ENCODE assay signal across 25 mouse cellular contexts in the genomic region with DNA sequence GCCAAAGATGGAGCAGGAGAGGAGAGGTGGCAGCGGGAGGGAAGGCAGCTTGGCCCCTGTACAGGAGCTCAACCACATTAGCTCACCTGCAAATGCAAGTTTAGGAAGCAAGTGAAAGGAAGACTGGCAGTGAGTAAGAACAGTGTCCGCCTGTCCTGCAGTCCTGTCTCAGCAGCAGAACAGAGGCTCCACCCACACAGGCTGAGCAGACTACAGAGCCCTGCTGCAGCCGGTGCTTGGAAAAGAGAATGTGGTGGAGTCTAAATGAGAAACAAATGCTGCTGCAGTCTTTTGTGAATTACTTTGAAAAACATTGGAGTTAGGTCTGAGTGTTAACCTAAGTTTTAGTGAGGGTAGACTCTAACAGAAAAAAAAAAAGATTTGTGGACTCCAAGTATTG. TPM values are rescaled to one million over a fixed set of nuclear protein-coding genes. Genes with fewer than 3 reads are reported as not detected.
A peak's percentile ranks its signal among the peaks of the same experiment; 100 is the strongest.
DNase-seq lines count a peak whose midpoint lies in the region; ATAC-seq and TF ChIP-seq lines count a peak whose summit lies in the region.
"Had no signal": no experiment of that assay in that cellular context is flagged by ENCODE, and none has a peak within 500 bp of the region (broad histone marks: within the 10 kb centered on the region; RNA-seq: fewer than 3 reads in every experiment).

No protein-coding gene starts in this region.

- H3K36me3 ChIP-seq in embryonic facial prominence, embryonic 12.5 days = peaks cover 57% of the 10 kb centered on the region
- peaks cover 25% of the 10 kb centered on the region for H3K36me3 ChIP-seq in intestine, embryonic 16.5 days (ENCODE audit: control insufficient read depth, insufficient read depth, low read length)

- no peak overlapping the region for H3K4me2 ChIP-seq in embryonic facial prominence, embryonic 12.5 days (replicated peaks)
- H3K4me2 ChIP-seq in intestine, embryonic 16.5 days (ENCODE audit: low read depth, low read length) = no peak overlapping the region
- H3K4me2 ChIP-seq: kidney, embryonic 15.5 days; liver, embryonic 13.5 days; midbrain, embryonic 13.5 days had no signal

- H3K27me3 ChIP-seq in embryonic facial prominence, embryonic 12.5 days = no peaks in the 10 kb centered on the region
- no peaks in the 10 kb centered on the region for H3K27me3 ChIP-seq in intestine, embryonic 16.5 days (replicated peaks; ENCODE audit: control insufficient read depth, insufficient read depth, low read length)
- H3K27me3 ChIP-seq: kidney, embryonic 15.5 days; liver, embryonic 13.5 days; midbrain, embryonic 13.5 days had no signal

- no peaks in the 10 kb centered on the region for H3K9me3 ChIP-seq in embryonic facial prominence, embryonic 12.5 days
- H3K9me3 ChIP-seq in intestine, embryonic 16.5 days (ENCODE audit: control insufficient read depth, low read length) = no peaks in the 10 kb centered on the region
- H3K9me3 ChIP-seq: kidney, embryonic 15.5 days; liver, embryonic 13.5 days; midbrain, embryonic 13.5 days had no signal

- no peak for TF ChIP-seq CTCF in layer of hippocampus, adult 2 months (conservative IDR thresholded peaks at IDR 0.05)

- peak; percentile 75; the same call in 1 of the 2 replicates for ATAC-seq in embryonic facial prominence, embryonic 12.5 days (ENCODE audit: insufficient number of reproducible peaks, insufficient read depth, low FRiP score, low TSS enrichment)
- ATAC-seq in intestine, embryonic 16.5 days = no peak
- ATAC-seq: forebrain, embryonic 14.5 days; hindbrain, embryonic 16.5 days; midbrain, embryonic 13.5 days had no signal

- no peak overlapping the region for H3K9ac ChIP-seq in embryonic facial prominence, embryonic 12.5 days
- no peak overlapping the region for H3K9ac ChIP-seq in intestine, embryonic 16.5 days (ENCODE audit: low read depth, low read length)
- H3K9ac ChIP-seq: kidney, embryonic 15.5 days; liver, embryonic 13.5 days; midbrain, embryonic 13.5 days had no signal

- 51% methylated on average over 3 of the region's 3 CpGs for WGBS in embryonic facial prominence, embryonic 12.5 days
- WGBS in intestine, embryonic 16.5 days = 52% methylated on average over 3 of the region's 3 CpGs

- H3K27ac ChIP-seq in layer of hippocampus, adult 2 months = peak overlapping the region; percentile 36; the same call in 1 of the 2 replicates
- H3K27ac ChIP-seq in embryonic facial prominence, embryonic 12.5 days = peak overlapping the region; percentile 69
- H3K27ac ChIP-seq in intestine, embryonic 16.5 days (ENCODE audit: low read length) = peak overlapping the region; percentile 33; the same call in 1 of the 2 replicates
- H3K27ac ChIP-seq: kidney, embryonic 15.5 days; liver, embryonic 13.5 days; midbrain, embryonic 13.5 days had no signal

- no peak overlapping the region for H3K4me3 ChIP-seq in layer of hippocampus, adult 2 months
- no peak overlapping the region for H3K4me3 ChIP-seq in embryonic facial prominence, embryonic 12.5 days
- H3K4me3 ChIP-seq in intestine, embryonic 16.5 days (ENCODE audit: low read length) = no peak overlapping the region
- H3K4me3 ChIP-seq: kidney, embryonic 15.5 days; liver, embryonic 13.5 days; midbrain, embryonic 13.5 days had no signal

- H3K4me1 ChIP-seq in embryonic facial prominence, embryonic 12.5 days = peaks cover 18% of the 10 kb centered on the region
- peaks cover 14% of the 10 kb centered on the region; the same call in 1 of the 2 replicates for H3K4me1 ChIP-seq in intestine, embryonic 16.5 days (ENCODE audit: control insufficient read depth, insufficient read depth, low read length)
- H3K4me1 ChIP-seq: midbrain, embryonic 13.5 days had no signal

- DNase-seq in layer of hippocampus, adult 2 months (ENCODE audit: low spot score in 2 of 2) = no peak
- no peak for DNase-seq in layer of hippocampus, adult 9-11 months
- peak; percentile 69 for DNase-seq in brain, adult 2 months (ENCODE audit: low read depth, low spot score)
- no peak for DNase-seq in thymus, postnatal 0 days (ENCODE audit: low spot score)
- no peak for DNase-seq in kidney, adult 8-10 months
- no peak for DNase-seq in lung, postnatal 10 days
- DNase-seq: adrenal gland, postnatal 36 days; B cell, adult 2 months; cerebellum, adult 8-10 months; cerebellum, postnatal 25 days; heart, postnatal 14 days; kidney, adult 11 months; kidney, postnatal 25 days; liver, embryonic 13.5 days; lung, adult 18-20 months; lung, postnatal 14 days; thymus, postnatal 14 days had no signal

RNA-seq across cellular contexts. Expression of gene AC170998.1, which starts 8.3 kb away (rescaled TPM):
- total RNA-seq in layer of hippocampus, adult 2 months (2021) = 1 to 10 TPM; 2.7 to 5.5 TPM
- 3.5 and 5.3 TPM in 2 replicates for polyA plus RNA-seq in embryonic facial prominence, embryonic 12.5 days (2016; fragmentation: Nextera tagmentation; extraction: Ambion mirVana)
- polyA plus RNA-seq in intestine, embryonic 16.5 days (2015; fragmentation: Nextera tagmentation; extraction: Ambion mirVana) = 2.1 TPM in 2 replicates
- polyA plus RNA-seq in thymus, postnatal 0 days (2015; fragmentation: Nextera tagmentation; extraction: Ambion mirVana) = 0.87 and 2.1 TPM in 2 replicates
- total RNA-seq: monocyte, adult 5-6 weeks had no signal
- polyA plus RNA-seq: testis, adult 2 months had no signal

RNA-seq across cellular contexts. Expression of gene Mapk14, which starts 26.4 kb away (rescaled TPM):
- total RNA-seq in layer of hippocampus, adult 2 months (2021) = 10 to 100 TPM; 70.6 to 82.7 TPM
- polyA plus RNA-seq in embryonic facial prominence, embryonic 12.5 days (2016; fragmentation: Nextera tagmentation; extraction: Ambion mirVana) = 48.8 and 52.4 TPM in 2 replicates
- polyA plus RNA-seq in intestine, embryonic 16.5 days (2015; fragmentation: Nextera tagmentation; extraction: Ambion mirVana) = 34.5 and 37.5 TPM in 2 replicates
- polyA plus RNA-seq in thymus, postnatal 0 days (2015; fragmentation: Nextera tagmentation; extraction: Ambion mirVana) = 42.2 and 45.7 TPM in 2 replicates

RNA-seq across cellular contexts. Expression of gene Slc26a8, which starts 27.5 kb away (rescaled TPM):
- total RNA-seq in layer of hippocampus, adult 2 months (2021) = 1 to 10 TPM; 6.3 to 6.9 TPM
- 0.17 and 0.73 TPM in 2 replicates for polyA plus RNA-seq in embryonic facial prominence, embryonic 12.5 days (2016; fragmentation: Nextera tagmentation; extraction: Ambion mirVana)
- 0.17 and 0.28 TPM in 2 replicates for polyA plus RNA-seq in intestine, embryonic 16.5 days (2015; fragmentation: Nextera tagmentation; extraction: Ambion mirVana)
- polyA plus RNA-seq in thymus, postnatal 0 days (2015; fragmentation: Nextera tagmentation; extraction: Ambion mirVana) = 0.42 and 0.79 TPM in 2 replicates

RNA-seq across cellular contexts. Expression of gene Mapk13, which starts 51.6 kb away (rescaled TPM):
- total RNA-seq in layer of hippocampus, adult 2 months (2021) = under 1 TPM; 0.59 to 0.66 TPM
- 20.7 and 22.1 TPM in 2 replicates for polyA plus RNA-seq in embryonic facial prominence, embryonic 12.5 days (2016; fragmentation: Nextera tagmentation; extraction: Ambion mirVana)
- 259 and 260 TPM in 2 replicates for polyA plus RNA-seq in intestine, embryonic 16.5 days (2015; fragmentation: Nextera tagmentation; extraction: Ambion mirVana)
- polyA plus RNA-seq in thymus, postnatal 0 days (2015; fragmentation: Nextera tagmentation; extraction: Ambion mirVana) = 6.7 and 6.9 TPM in 2 replicates
